Mouse (Mus musculus) right cerebral cortex, postnatal 36 days (tissue): ENCODE measurements around the gene Cirbp.
"Not testable (repeated sequence)": the region's sequence is repeated elsewhere in the genome, so short reads cannot be mapped to it uniquely, and the experiment has no call there.

Experiments
- DNase-seq, 2 experiments: peaks; one replicate each; pipeline ENCODE4 v3.0.0; 2022; ENCODE audit warnings: low spot score in 2 of 2, mixed read lengths in 1 of 2

Gene Cirbp

DNA sequence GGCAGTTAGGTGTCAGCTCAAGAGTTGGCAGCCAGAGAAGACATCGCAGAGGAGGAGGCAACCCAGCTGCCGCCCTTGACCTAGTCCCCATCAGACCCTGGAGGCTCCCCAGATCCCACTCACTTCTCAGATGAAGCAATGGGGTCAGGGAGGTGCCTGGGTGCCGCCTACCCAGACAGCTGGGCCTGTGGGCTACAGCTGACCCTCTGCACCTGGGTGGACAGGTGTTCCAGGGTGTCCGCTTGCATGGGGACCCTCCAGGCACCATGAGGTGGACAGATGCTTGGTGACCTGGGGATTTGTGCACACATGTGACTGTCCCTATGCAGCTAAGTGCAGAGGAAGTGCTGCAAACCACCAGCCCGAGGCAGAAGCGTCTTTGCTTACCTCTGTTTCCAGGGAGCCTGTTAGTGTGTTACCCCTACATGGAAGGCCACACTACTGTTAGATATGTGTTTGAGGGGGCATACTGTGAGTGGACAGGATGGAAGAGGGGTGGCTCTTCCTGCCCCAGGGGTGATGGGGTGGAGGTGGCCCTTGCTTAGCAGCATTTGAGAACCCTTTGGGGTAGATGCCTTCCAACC, 3.0 kb upstream of the Cirbp start:
- DNase-seq = no peak

DNA sequence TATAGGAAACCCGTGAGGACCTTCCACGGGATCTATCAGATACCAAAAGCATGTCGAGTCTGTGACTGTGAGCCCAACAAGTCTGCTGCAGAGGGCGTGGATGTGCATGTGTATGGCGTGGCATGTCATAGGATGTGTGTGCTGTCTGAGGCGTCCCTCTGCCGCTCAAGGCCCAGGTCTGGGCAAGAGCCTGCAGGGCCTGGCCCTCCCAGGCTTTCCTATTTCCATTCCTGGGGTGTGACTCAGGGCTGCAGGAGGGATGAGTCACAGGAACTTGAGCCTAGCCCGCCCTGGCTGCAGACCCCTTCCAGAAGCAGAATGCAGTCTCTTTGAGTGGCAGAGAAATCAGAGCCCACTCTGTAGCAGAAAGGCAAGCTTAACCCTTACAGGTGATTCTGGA, 2.1 kb upstream of the Cirbp start:
- no peak for DNase-seq

DNA sequence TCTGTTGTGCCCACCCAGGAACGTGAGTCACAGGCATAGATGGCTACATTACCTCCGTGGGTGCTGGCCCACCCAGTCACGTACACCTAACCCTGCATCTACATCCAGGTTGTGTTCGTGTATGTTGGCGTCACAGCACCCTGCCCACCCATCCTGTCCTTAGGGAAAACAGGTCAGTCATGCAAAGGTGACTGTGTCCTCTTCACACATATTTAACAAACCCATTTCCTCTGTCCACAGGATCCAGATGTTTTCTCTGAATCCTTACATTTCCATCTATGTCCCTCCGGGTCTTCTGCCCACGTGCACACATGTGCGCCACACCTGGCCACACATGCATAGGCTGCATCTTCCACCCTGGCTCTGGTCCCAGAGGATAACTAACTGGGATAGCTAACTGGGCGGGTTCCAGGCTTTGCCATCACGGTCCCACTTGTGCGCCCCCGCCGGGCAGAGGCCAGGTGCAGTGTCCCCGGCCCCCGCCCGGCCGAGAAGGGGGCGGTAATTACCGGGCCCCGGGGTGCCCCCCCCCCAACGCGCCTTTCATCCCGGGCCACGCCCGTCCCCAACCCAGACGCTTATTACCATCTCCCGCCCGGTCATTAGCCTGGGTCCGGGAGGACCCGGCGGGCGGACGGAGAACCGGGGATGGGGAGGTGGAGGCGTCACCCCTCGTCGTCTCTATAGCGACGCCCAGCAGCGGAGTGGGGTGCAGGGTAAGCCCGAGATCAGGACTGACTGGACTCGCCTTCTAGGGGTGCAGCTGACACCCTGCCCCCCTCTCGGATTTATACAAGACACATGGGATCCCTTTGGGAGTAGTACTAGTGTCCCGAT, 1.4 kb upstream of the Cirbp start:
- no peak for DNase-seq

DNA sequence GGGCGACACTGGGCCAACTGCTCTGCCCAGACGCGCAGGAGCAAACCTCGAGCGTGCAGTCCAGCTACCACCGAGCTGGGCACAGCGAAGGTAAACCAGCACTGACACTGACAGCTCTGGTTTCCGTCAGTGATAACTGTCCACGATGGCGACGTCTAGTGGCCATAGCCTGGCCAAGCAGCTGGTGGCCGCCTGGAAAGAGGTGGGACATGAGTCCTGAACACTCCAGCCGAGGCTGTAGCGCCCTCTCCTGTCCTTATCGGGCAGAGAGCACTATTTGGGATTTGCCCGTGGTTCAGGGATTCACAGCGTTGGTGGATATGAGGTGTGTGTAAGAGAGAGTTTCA, 814 bp upstream of the Cirbp start:
- peak; percentile 94 for DNase-seq

DNA sequence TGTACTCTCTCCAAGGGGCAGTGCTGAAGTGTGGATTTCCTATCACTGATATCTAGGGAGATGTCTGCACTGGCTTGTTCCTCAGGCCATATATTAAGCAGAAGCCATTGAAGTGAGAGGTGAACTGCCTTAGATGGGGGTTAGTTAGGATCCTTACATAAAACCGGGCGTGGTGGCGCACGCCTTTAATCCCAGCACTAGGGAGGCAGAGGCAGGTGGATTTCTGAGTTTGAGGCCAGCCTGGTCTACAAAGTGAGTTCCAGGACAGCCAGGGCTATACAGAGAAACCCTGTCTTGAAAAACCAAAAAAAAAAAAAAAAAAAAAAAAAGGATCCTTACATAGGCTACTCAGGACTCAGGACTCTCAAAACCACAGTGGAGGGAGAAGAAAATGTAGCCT, 351 bp downstream of the Cirbp start:
- DNase-seq = not testable (repeated sequence)

DNA sequence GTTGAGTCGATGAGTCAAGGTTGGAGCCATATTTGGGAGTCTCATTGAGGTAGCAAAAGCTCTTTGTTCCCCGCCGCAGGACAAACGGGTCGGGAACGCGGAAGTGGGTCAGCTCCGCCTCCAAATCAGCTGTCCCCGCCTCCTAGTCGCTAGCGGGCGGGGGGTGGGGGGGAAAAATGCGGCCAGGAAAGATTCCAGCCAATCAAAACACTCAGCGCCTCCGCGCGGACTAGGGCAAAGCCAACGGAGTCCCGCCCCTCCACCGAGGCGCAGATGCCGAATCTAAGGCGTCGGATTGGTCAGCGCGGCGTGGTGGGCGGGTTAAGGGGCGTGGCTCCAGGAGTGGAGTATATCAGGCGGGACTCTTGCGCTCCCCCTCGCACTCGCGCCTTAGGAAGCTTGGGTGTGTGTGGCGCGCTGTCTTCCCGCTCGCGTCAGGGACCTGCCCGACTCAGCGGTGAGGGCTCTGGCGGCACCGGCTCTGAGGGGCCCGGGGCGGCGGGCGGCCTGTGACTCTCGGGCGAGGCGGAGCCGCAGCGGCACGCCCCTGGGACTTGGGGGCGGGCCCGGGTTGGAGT, 1.8 kb downstream of the Cirbp start:
- DNase-seq = peak; percentile 96 to 97

DNA sequence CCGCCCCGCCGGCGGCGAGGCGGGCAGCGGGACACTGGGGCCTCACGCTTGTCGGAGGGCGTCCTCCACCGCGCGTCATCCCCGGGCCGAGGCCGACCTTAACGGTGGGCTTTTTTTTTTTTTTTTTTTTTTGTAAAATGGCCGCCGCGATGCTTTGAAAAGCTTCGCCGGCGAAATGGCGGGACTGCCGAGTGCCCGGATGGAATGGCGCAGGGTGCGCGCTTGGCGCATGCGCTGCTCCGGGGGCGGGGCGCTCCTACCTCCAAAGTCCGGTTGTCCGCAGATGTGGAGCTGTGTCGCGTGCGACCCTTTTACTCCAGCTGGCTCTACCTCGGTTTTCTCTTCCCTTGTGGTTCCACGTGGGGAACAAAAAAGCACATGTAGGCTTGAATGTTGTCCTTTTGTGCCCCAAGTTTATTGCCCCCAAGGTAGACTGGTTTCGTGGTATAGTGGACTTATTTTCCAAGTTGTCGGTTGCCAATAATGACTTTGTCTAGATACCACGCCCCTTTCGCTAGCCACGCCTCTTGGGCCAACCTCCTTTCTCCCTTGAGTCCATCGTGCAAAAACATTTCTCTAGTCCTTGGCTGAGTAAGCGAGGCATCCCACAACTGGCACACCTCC, 2.4 kb downstream of the Cirbp start:
- DNase-seq = peak; percentile 82 to 89

DNA sequence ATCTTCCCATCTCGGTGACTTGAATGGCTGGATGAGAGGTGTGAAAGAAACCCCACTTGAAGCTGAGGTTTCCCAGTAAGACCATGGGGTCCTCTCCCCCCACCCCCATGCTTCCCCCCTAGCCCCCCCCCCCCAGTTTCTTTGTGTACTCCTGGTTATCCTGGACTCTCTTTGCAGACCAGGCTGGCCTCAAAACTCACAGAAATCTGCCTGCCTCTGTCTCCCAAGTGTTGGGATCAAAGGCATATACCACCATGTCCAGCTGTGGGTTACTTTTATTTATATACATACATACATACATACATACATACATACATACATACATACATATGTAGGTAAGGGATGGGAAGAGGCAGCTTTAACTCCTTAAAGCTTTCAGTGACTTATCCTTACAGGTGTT, 3.3 kb downstream of the Cirbp start:
- DNase-seq = no peak

DNA sequence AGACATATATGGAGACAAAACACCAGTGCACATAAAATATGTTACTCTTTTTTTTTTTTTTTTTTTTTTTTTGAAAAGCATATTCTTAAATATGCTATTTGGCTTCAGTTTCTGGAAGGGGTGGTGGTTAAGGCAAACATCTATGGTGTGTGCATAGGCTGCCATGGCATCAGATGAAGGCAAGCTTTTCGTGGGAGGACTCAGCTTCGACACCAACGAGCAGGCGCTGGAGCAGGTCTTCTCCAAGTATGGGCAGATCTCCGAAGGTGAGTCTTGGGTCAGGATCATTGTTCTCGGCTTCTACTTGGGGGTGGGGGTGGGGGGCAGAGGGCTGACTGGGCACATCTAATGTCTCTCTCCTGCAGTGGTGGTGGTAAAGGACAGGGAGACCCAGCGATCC, 3.9 kb downstream of the Cirbp start:
- DNase-seq = no peak

DNA sequence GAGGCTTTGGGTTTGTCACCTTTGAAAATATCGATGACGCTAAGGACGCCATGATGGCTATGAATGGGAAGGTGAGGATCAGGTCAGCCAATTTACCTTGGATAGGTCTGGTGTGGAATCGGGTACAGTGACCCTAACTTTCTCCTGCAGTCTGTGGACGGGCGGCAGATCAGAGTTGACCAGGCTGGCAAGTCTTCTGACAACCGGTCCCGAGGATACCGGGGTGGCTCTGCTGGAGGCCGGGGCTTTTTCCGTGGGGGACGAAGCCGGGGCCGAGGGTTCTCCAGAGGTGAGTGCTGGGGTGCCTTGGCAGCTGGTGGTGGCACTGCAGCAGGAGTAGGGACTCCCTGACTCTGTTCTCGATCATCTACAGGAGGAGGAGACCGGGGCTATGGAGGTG, 4.3 kb downstream of the Cirbp start:
- DNase-seq = no peak

DNA sequence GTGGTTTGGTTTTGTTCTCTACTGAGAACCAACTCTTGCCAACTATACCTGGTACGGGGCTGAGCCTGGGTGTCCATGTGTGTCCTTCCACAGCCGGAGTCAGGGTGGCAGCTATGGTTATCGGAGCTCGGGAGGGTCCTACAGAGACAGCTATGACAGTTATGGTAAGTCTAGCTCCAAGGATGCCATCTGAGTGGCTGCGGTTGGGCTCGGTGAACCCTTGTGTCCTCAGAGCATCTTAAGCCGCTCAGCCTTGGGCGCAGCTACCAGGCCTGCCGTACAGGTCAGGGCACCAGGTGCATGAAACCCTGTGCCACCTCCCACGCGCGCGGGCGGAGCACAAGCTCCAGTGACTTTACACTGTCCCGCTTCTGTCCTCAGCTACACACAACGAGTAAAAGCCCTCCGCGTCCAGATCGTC, 4.8 kb downstream of the Cirbp start:
- DNase-seq = no peak

DNA sequence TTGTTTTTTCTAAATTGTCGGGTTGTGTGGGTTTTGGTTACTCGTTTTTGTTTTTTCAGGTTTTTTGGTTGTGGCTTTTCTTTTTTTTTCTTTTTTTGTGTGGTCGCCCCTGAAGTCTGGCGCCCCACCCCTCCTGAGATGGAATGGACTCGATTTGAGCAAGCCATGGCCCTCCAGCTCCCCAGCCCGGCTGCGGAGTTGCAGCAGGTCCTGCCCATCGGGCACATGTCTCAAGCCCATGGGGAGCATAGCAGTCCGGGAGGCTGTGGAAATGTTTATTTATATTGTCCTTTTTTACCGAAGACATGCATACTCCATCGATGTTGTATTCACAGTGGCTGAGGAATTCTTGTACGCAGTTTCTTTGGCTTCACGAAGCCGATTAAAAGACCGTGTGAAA, 5.5 kb downstream of the Cirbp start:
- DNase-seq = no peak

DNA sequence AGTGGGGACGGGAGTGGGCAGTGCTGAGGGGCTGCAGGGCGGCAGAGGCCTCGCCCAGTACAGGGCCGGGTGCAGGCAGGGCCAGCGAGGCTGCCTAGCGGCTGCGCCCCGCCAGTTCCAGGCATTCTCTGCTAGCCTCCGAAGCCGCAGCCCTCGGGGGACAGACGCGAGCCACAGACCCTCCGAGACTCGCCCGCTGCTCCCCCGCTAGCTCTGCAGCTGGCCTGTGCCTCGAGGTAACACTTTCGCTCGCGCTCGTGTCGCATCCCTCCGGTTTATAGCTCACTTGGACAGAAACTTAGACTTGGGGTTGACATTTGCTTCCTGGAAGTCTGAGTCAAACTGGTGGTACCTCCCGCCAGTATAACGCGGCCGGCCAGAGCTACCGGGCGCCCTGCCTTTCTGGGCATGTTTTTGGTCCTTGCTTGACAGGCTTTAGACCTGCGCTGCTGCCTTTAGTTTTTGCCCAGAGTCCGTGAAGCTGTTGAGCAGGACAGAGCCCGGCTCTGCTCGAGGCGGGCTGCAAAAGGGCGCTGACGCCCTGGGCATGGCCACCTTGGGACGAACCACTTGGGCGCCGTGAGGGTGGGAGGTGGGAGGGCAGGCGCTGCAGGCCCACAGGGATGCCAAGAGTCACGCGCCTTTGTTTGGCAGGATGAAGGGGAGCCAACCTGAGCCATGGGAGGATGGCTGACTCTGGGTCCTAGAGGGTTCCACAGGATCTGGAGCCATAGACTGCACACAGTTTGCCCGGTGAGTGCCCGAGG, 6.2 kb downstream of the Cirbp start:
- DNase-seq = no peak

DNA sequence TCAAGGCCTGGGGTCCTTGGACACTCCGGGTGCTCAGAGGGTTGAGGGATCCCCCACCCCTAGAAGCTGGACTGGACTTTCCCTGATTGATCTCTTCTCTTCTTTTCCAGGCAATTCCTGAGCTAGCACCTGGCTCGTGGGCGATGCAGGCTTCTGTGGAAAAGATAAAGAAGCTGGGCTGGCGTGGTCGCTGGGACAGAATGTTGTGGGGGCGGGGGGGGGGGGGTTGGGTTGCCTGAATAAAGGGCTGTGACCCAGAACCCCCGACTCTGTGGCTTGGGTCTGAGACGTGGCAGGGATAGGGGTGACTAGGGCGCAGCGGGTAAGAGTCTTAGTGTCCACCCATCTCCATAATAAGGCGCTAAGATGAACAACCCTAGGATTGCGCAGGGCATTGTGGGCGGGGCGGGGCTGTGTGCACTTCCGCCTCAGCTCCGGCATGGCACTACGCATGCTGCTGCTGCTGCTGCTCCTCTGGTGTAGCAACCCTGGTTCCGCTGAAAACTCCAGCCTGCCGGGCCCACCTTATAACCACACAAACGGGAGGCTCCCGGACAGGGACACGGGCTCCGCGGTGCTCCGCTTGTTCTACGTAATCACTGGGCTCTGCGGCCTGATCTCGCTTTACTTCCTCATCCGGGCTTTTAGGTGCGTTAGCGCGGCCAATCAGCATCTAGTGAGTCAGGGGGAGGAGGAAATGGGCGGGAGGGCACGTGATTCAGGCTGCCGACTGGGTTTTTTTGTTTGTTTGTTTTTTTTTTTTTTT, 6.9 kb downstream of the Cirbp start, which contains the start of gene 1600002K03Rik:
TSS of gene 1600002K03Rik (plus strand) at position 418 of the 766 bp plus-strand sequence.
- peak; percentile 88 to 89 for DNase-seq

DNA sequence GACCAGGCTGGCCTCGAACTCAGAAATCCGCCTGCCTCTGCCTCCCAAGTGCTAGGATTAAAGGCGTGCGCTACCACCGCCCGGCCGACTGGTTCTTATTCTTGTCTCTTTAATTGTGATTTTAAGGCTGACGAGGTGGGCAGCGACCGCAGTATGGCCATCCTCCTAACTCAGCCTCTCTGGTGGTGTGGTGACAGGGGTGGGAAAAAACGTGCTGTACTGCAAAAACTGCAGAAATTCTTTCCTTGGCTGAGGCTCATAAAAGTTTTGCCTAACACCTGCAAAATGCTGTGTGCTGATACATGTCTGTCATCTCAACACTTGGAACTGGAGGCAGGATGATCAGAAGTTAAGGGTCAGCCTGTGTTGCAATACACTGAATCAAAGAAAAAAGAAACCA, 7.6 kb downstream of the Cirbp start:
- no peak for DNase-seq

DNA sequence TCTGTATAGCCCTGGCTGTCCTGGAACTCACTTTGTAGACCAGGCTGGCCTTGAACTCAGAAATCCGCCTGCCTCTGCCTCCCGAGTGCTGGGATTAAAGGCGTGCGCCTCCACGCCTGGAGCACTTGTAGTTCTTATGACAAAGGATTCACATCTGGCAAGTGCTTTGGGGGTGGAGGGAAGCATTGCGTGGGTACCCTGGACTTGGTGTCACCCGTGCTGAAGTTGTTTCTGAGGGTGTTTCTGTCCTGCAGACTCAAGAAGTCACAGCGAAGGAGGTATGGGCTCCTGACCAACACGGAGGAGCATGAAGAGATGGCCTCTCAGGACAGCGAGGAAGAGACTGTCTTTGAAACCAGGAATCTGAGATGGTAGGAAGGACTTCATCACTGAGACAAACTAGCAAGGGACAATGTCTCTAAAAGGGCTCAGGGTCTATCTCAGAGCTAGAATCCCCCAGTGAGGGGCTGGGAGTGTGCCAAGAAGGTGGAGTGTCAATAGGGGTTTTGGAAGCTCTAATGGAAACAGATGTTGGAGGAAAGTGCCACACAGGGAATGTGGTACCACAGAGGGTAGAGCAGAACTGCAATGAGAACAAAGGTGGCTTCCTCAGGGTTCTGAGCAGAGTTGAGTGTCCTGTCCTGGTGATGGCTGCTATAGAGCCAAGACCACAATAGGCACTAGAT, 8.3 kb downstream of the Cirbp start:
- DNase-seq = no peak

DNA sequence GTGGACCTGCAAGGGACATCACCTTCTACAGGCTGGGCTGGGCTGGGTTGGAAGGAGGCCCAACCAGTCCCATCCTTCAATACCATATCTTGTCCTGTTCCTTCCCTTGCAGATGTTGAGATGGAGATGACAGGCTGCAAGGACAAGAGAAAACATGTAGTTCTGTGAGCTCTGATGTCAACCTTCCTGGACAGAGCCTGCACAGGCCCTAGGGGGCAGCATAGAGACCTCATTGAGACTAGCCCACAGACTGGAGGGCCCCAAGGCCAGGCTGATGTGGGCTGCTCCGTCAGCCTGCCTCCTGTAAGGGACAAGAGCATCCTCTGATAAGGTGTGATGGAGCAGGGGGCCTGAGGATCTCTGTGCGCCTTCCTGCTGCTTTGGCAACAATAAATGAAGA, 8.9 kb downstream of the Cirbp start:
- DNase-seq = no peak

DNA sequence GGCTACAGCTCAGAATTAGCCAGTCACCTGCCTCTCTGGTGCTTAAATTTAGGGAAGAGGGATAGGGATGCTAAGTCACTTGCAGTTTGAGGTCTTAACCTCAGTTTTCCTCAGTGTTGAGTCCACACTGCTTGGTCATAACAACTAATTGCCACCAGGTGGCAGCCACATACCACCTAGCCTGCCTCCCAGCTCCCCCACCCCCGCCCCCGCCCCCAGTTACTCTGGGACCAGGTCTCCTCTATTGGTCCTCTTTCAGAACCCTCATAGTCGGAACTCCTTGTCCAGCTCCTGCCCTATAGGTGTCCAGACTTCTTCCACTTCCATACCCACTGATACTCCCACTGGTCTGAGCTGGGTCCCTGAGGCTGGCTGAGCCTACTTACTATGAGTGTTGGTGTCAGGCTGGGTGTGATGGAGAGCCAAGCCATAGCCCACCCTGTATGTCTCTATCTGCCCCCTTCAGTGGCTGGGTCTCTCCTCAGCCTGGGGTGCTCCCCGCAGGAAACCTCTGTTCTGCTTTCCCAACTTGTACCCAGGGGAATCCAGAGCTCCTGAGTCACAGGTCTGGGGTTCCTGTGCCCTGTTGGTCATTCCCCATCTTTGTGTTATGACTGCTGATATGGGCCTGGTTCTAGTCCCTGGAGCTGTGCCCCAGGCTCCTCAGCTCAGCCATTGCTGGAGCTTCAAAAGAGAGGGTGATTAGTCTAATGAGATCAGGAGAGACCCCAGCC, 9.9 kb downstream of the Cirbp start:
- no peak for DNase-seq

DNA sequence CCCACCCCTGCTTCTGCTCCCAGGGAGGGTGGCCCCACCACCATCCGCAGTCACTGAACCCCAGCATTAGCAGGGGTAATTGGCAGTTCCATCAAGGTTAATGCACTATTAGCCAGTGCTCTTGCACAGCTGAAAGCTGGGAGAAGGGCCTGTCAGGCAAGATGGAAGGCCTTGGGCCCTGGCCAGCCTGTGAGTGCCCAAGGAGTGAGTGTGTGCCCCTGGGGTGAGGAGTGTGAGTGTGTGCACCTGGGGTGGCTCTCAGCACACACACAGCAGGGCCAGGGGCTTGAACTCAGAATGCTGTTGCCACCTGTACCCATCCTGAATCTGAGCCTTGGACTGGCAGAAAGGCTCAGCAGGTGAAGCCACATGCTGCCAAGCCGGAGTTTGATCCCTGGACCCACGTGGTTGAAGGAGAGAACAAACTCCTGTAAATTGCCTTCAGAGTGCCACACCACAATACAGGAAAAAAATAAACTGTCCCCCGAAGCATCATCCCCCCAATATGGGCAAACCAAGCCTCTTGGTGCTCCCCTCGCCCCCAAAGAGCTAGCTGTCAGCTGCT, 10.6 kb downstream of the Cirbp start:
- DNase-seq = no peak
